Mouse (Mus musculus): ENCODE data around the gene Cfap100. TPM values are rescaled to one million over a fixed set of nuclear protein-coding genes. Genes with fewer than 3 reads are reported as not detected.

The Cfap100 gene
- polyA plus RNA-seq, 1 experiment: not detected

DNA sequence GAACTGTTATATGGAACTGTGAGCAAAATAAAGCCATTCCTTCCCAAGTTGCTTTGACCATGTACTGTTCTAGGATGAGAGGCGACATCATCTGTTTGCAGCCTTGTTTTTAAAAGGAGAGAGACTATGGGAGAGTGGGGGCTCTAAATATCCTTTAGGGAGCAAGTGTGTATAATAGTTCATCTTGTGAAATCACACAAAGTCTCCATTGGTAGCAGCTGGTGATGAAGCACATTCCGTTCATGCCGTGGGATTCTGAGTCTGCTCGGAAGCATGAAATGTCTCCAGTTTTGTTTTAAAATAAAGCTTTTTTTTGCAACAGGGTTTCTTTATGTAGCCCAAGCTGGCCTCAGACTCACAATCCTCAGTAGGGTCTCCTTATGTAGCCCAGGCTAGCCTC, 2.6 kb downstream of the Cfap100 start:
- TF ChIP-seq POLR2A (IDR thresholded peaks at IDR 0.05; ENCODE audit: low read depth, low read length): no peak
- no peak for TF ChIP-seq CTCF (IDR thresholded peaks at IDR 0.05; ENCODE audit: extremely low read depth, insufficient read length, insufficient replicate concordance, low read depth, low read length)
- Histone ChIP-seq H3K36me3 (ENCODE audit: control insufficient read depth, insufficient read depth, low read length) (no peaks in the 10 kb centered on the region), H3K4me1 (ENCODE audit: control insufficient read depth, insufficient read depth, insufficient read length, low read length) (peaks cover 2% of the 10 kb centered on the region), H3K27ac (ENCODE audit: insufficient read depth, low read depth, low read length) (no peak overlapping the region), H3K27me3 (ENCODE audit: control insufficient read depth, insufficient read depth, low read length) (0 out of 2 replicates have a peak, but pooled peaks cover 2% of the 10 kb centered on the region), H3K4me3 (ENCODE audit: low read depth, low read length) (no peak overlapping the region)
- 83% methylated on average over 4 of the region's 4 CpGs for WGBS

GRCm38 (mm10) chr6:90425361-90425760, 3.2 kb downstream of the Cfap100 start:
- Histone ChIP-seq H3K4me1 (ENCODE audit: control insufficient read depth, insufficient read depth, insufficient read length, low read length) (peaks cover 2% of the 10 kb centered on the region), H3K4me3 (ENCODE audit: low read depth, low read length) (no peak overlapping the region), H3K27ac (ENCODE audit: insufficient read depth, low read depth, low read length) (no peak overlapping the region), H3K36me3 (ENCODE audit: control insufficient read depth, insufficient read depth, low read length) (no peaks in the 10 kb centered on the region), H3K27me3 (ENCODE audit: control insufficient read depth, insufficient read depth, low read length) (0 out of 2 replicates have a peak, but pooled peaks cover 2% of the 10 kb centered on the region)
- TF ChIP-seq CTCF (IDR thresholded peaks at IDR 0.05; ENCODE audit: extremely low read depth, insufficient read length, insufficient replicate concordance, low read depth, low read length) (no peak), POLR2A (IDR thresholded peaks at IDR 0.05; ENCODE audit: low read depth, low read length) (no peak)
- 71% methylated on average over 3 of the region's 3 CpGs for WGBS

- Histone ChIP-seq H3K27me3 (ENCODE audit: control insufficient read depth, insufficient read depth, low read length) (no peaks in the 10 kb centered on the region), H3K4me3 (ENCODE audit: low read depth, low read length) (no peak overlapping the region), H3K36me3 (ENCODE audit: control insufficient read depth, insufficient read depth, low read length) (no peaks in the 10 kb centered on the region), H3K4me1 (ENCODE audit: control insufficient read depth, insufficient read depth, insufficient read length, low read length) (peaks cover 2% of the 10 kb centered on the region), H3K27ac (ENCODE audit: insufficient read depth, low read depth, low read length) (no peak overlapping the region)
- 10% methylated on average over 14 of the region's 14 CpGs for WGBS
- TF ChIP-seq CTCF (IDR thresholded peaks at IDR 0.05; ENCODE audit: extremely low read depth, insufficient read length, insufficient replicate concordance, low read depth, low read length) (peak; percentile 96), POLR2A (IDR thresholded peaks at IDR 0.05; ENCODE audit: low read depth, low read length) (no peak)
These were observed 6.0 kb downstream of the Cfap100 start for GRCm38 (mm10) chr6:90422565-90422964.

GRCm38 (mm10) chr6:90411926-90412325, 16.7 kb downstream of the Cfap100 start:
- 77% methylated on average over 7 of the region's 7 CpGs for WGBS
- TF ChIP-seq POLR2A (IDR thresholded peaks at IDR 0.05; ENCODE audit: low read depth, low read length) (no peak), CTCF (IDR thresholded peaks at IDR 0.05; ENCODE audit: extremely low read depth, insufficient read length, insufficient replicate concordance, low read depth, low read length) (no peak)
- Histone ChIP-seq H3K36me3 (ENCODE audit: control insufficient read depth, insufficient read depth, low read length) (no peaks in the 10 kb centered on the region), H3K4me1 (ENCODE audit: control insufficient read depth, insufficient read depth, insufficient read length, low read length) (peaks cover 3% of the 10 kb centered on the region; the same call in 1 of the 2 replicates), H3K4me3 (ENCODE audit: low read depth, low read length) (no peak overlapping the region), H3K27ac (ENCODE audit: insufficient read depth, low read depth, low read length) (no peak overlapping the region), H3K27me3 (ENCODE audit: control insufficient read depth, insufficient read depth, low read length) (no peaks in the 10 kb centered on the region)

- Histone ChIP-seq H3K4me3 (ENCODE audit: low read depth, low read length) (no peak overlapping the region), H3K36me3 (ENCODE audit: control insufficient read depth, insufficient read depth, low read length) (no peaks in the 10 kb centered on the region), H3K4me1 (ENCODE audit: control insufficient read depth, insufficient read depth, insufficient read length, low read length) (peaks cover 3% of the 10 kb centered on the region; the same call in 1 of the 2 replicates), H3K27me3 (ENCODE audit: control insufficient read depth, insufficient read depth, low read length) (no peaks in the 10 kb centered on the region), H3K27ac (ENCODE audit: insufficient read depth, low read depth, low read length) (no peak overlapping the region)
- TF ChIP-seq CTCF (IDR thresholded peaks at IDR 0.05; ENCODE audit: extremely low read depth, insufficient read length, insufficient replicate concordance, low read depth, low read length) (no peak), POLR2A (IDR thresholded peaks at IDR 0.05; ENCODE audit: low read depth, low read length) (no peak)
- WGBS: 26% methylated on average over 1 of the region's 1 CpGs
These were observed 17.6 kb downstream of the Cfap100 start for GRCm38 (mm10) chr6:90410972-90411371.

GRCm38 (mm10) chr6:90408632-90409031, 20.0 kb downstream of the Cfap100 start:
- TF ChIP-seq CTCF (IDR thresholded peaks at IDR 0.05; ENCODE audit: extremely low read depth, insufficient read length, insufficient replicate concordance, low read depth, low read length): no peak
- no peak for TF ChIP-seq POLR2A (IDR thresholded peaks at IDR 0.05; ENCODE audit: low read depth, low read length)
- Histone ChIP-seq H3K27me3 (ENCODE audit: control insufficient read depth, insufficient read depth, low read length) (no peaks in the 10 kb centered on the region), H3K4me1 (ENCODE audit: control insufficient read depth, insufficient read depth, insufficient read length, low read length) (peaks cover 3% of the 10 kb centered on the region; the same call in 1 of the 2 replicates), H3K27ac (ENCODE audit: insufficient read depth, low read depth, low read length) (no peak overlapping the region), H3K4me3 (ENCODE audit: low read depth, low read length) (no peak overlapping the region), H3K36me3 (ENCODE audit: control insufficient read depth, insufficient read depth, low read length) (peaks cover 5% of the 10 kb centered on the region; the same call in 1 of the 2 replicates)

DNA sequence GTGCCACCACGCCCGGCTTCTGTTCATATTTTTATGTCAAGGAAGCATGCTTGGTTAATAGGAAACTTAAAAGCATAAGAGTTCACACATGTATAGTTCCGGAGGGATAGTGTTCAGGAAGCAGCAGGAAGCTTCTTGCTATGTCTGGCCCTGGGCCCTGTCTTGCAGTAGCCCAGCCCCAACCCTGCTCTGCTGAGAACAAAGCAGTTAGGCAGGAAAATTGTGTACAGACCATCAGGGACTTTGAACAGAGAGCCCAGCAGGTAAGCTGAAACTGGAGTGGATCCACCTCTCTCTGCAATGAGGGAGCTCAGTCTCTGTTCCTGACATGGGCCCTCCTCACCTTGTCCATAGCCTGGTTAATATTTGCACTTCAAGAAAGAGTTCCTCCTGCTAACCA, 31.3 kb downstream of the Cfap100 start:
- peak overlapping the region; percentile 16; the same call in 1 of the 2 replicates for H3K27ac ChIP-seq (ENCODE audit: insufficient read depth, low read depth, low read length)
- 29% methylated on average over 3 of the region's 3 CpGs for WGBS
- peaks cover 25% of the 10 kb centered on the region for H3K36me3 ChIP-seq (ENCODE audit: control insufficient read depth, insufficient read depth, low read length)
- H3K27me3 ChIP-seq (ENCODE audit: control insufficient read depth, insufficient read depth, low read length): no peaks in the 10 kb centered on the region
- no peak for TF ChIP-seq POLR2A (IDR thresholded peaks at IDR 0.05; ENCODE audit: low read depth, low read length)
- TF ChIP-seq CTCF (IDR thresholded peaks at IDR 0.05; ENCODE audit: extremely low read depth, insufficient read length, insufficient replicate concordance, low read depth, low read length): no peak
- peaks cover 16% of the 10 kb centered on the region; the same call in 1 of the 2 replicates for H3K4me1 ChIP-seq (ENCODE audit: control insufficient read depth, insufficient read depth, insufficient read length, low read length)
- no peak overlapping the region for H3K4me3 ChIP-seq (ENCODE audit: low read depth, low read length)
